Mouse (Mus musculus) neural tube, embryonic 11.5 days (tissue): ENCODE results near the gene B3gat2. TPM values are rescaled to one million over a fixed set of nuclear protein-coding genes. Genes with fewer than 3 reads are reported as not detected.
A peak's percentile ranks its signal among the peaks of the same experiment; 100 is the strongest.

Source experiments
- ATAC-seq: fragments of 200-750 bp; cut with Nextera tagmentation; 2 replicates; pipeline ENCODE4 v1.8.0; 2017; ENCODE audit warnings: moderate number of reproducible peaks, mild to moderate bottlenecking, moderate TSS enrichment, moderate library complexity; ENCODE audit not compliant: insufficient read depth, low FRiP score, low TSS enrichment
- DNase-seq: peaks from one replicate; pipeline ENCODE4 v3.0.0-alpha.2; 2015; ENCODE audit warnings: low spot score
- H3K27ac ChIP-seq: fragments of 300-500 bp; sonication (generic); 2 replicates; pipeline ENCODE4 v1.5.1; 2014; ENCODE audit warnings: low read depth, mild to moderate bottlenecking, low read length
- H3K27me3 ChIP-seq: fragments of 300-500 bp; sonication (generic); 2 replicates; pipeline ENCODE4 v1.6.1; 2014; ENCODE audit warnings: mild to moderate bottlenecking, low read length, mixed read lengths; ENCODE audit not compliant: control insufficient read depth, insufficient read depth
- H3K36me3 ChIP-seq: fragments of 300-500 bp; sonication (generic); 2 replicates; pipeline ENCODE4 v1.6.1; 2014; ENCODE audit warnings: mild to moderate bottlenecking, low read length, moderate library complexity, mixed read lengths; ENCODE audit not compliant: control insufficient read depth, insufficient read depth
- H3K4me1 ChIP-seq: fragments of 300-500 bp; sonication (generic); 2 replicates; pipeline ENCODE4 v1.6.1; 2014; ENCODE audit warnings: low read length, mixed read lengths; ENCODE audit not compliant: control insufficient read depth, insufficient read depth
- H3K4me2 ChIP-seq: fragments of 300-500 bp; sonication (generic); 2 replicates; pipeline ENCODE4 v1.6.1; 2014; ENCODE audit warnings: low read depth, mild to moderate bottlenecking, moderate library complexity
- H3K4me3 ChIP-seq: fragments of 300-500 bp; sonication (generic); 2 replicates; pipeline ENCODE4 v1.5.1; 2014; ENCODE audit warnings: low read depth, low read length
- H3K9ac ChIP-seq: fragments of 300-500 bp; sonication (generic); 2 replicates; pipeline ENCODE4 v1.6.1; 2014; ENCODE audit warnings: mild to moderate bottlenecking, low read length
- H3K9me3 ChIP-seq: fragments of 300-500 bp; sonication (generic); 2 replicates; pipeline ENCODE4 v1.6.1; 2016; ENCODE audit warnings: low read length; ENCODE audit not compliant: control insufficient read depth
- WGBS: fragments of 180-500 bp; shearing (Covaris S2); extraction: QIAGEN DNeasy Blood & Tissue Kit; methylation state at CpG from one replicate; pipeline ENCODE4 v1.1.7; 2014; 5-methylcytosine and 5-hydroxymethylcytosine counted together
- polyA plus RNA-seq: library from polyadenylated mRNA; unstranded; fragments of >200 nt; fragmentation: Nextera tagmentation; extraction: Ambion mirVana; gene quantifications from 2 replicates; pipeline ENCODE4 v1.2.1, GENCODE M21; 2014

The B3gat2 gene
- polyA plus RNA-seq, 1 experiment from 2014 or later = 2.6 TPM

GRCm38 (mm10) chr1:23754340-23754739, 7.2 kb upstream of the B3gat2 start:
- WGBS = 53% methylated on average over 1 of the region's 1 CpGs
- Histone ChIP-seq H3K9me3 (no peaks in the 10 kb centered on the region), H3K27me3 (0 out of 2 replicates have a peak, but pooled peaks cover under 1% of the 10 kb centered on the region), H3K9ac (no peak overlapping the region), H3K4me3 (no peak overlapping the region), H3K4me1 (no peaks in the 10 kb centered on the region), H3K36me3 (no peaks in the 10 kb centered on the region), H3K27ac (no peak overlapping the region), H3K4me2 (no peak overlapping the region)
- DNase-seq (no peak), ATAC-seq (no peak)

- Histone ChIP-seq H3K4me2 (no peak overlapping the region), H3K4me1 (no peaks in the 10 kb centered on the region), H3K27ac (no peak overlapping the region), H3K9ac (no peak overlapping the region), H3K27me3 (peaks cover 5% of the 10 kb centered on the region; the same call in 1 of the 2 replicates), H3K9me3 (no peaks in the 10 kb centered on the region), H3K4me3 (no peak overlapping the region), H3K36me3 (no peaks in the 10 kb centered on the region)
- DNase-seq = no peak
- 89% methylated on average over 1 of the region's 1 CpGs for WGBS
- ATAC-seq = no peak
These were observed 6.6 kb upstream of the B3gat2 start for GRCm38 (mm10) chr1:23754967-23755366.

- WGBS = under 1% methylated on average over 45 of the region's 45 CpGs
- Histone ChIP-seq H3K4me2 (peak overlapping the region; percentile 96), H3K9me3 (no peaks in the 10 kb centered on the region), H3K4me3 (peak overlapping the region; percentile 52), H3K9ac (peak overlapping the region; percentile 39), H3K27ac (no peak overlapping the region), H3K36me3 (no peaks in the 10 kb centered on the region), H3K4me1 (peaks cover 5% of the 10 kb centered on the region; the same call in 1 of the 2 replicates), H3K27me3 (peaks cover 35% of the 10 kb centered on the region)
- DNase-seq (no peak), ATAC-seq (peak; percentile 42)
These were observed 659 bp downstream of the B3gat2 start for GRCm38 (mm10) chr1:23762136-23762687.

GRCm38 (mm10) chr1:23762782-23763630, 1.5 kb downstream of the B3gat2 start:
- no peaks in the 10 kb centered on the region for H3K9me3 ChIP-seq
- H3K27ac ChIP-seq = no peak overlapping the region
- H3K4me2 ChIP-seq = peak overlapping the region; percentile 96
- peaks cover 5% of the 10 kb centered on the region; the same call in 1 of the 2 replicates for H3K4me1 ChIP-seq
- DNase-seq = peak; percentile 97
- peaks cover 35% of the 10 kb centered on the region for H3K27me3 ChIP-seq
- under 1% methylated on average over 65 of the region's 65 CpGs for WGBS
- H3K4me3 ChIP-seq = peak overlapping the region; percentile 52
- H3K9ac ChIP-seq = peak overlapping the region; percentile 39
- ATAC-seq = peak; percentile 92
- H3K36me3 ChIP-seq = no peaks in the 10 kb centered on the region

- peaks cover 5% of the 10 kb centered on the region; the same call in 1 of the 2 replicates for H3K4me1 ChIP-seq
- DNase-seq = peak; percentile 44
- H3K27ac ChIP-seq = no peak overlapping the region
- 0% methylated on average over 7 of the region's 7 CpGs for WGBS
- ATAC-seq = no peak
- peak overlapping the region; percentile 96 for H3K4me2 ChIP-seq
- H3K9me3 ChIP-seq = no peaks in the 10 kb centered on the region
- peaks cover 35% of the 10 kb centered on the region for H3K27me3 ChIP-seq
- no peak overlapping the region; the same call in 1 of the 2 replicates for H3K4me3 ChIP-seq
- H3K36me3 ChIP-seq = no peaks in the 10 kb centered on the region
- H3K9ac ChIP-seq = no peak overlapping the region
These were observed 2.2 kb downstream of the B3gat2 start for GRCm38 (mm10) chr1:23763726-23764125.

- Histone ChIP-seq H3K27ac (no peak overlapping the region), H3K27me3 (peaks cover 32% of the 10 kb centered on the region), H3K9me3 (no peaks in the 10 kb centered on the region), H3K4me3 (no peak overlapping the region), H3K4me2 (no peak overlapping the region), H3K36me3 (no peaks in the 10 kb centered on the region), H3K9ac (no peak overlapping the region), H3K4me1 (peaks cover 5% of the 10 kb centered on the region; the same call in 1 of the 2 replicates)
- WGBS = 73% methylated on average over 4 of the region's 4 CpGs
- no peak for ATAC-seq
- no peak for DNase-seq
These were observed 3.2 kb downstream of the B3gat2 start for GRCm38 (mm10) chr1:23764710-23765109.

- H3K9me3 ChIP-seq = no peaks in the 10 kb centered on the region
- no peaks in the 10 kb centered on the region for H3K4me1 ChIP-seq
- ATAC-seq (no peak), DNase-seq (no peak)
- H3K27ac ChIP-seq = no peak overlapping the region
- H3K4me2 ChIP-seq = no peak overlapping the region
- 67% methylated on average over 3 of the region's 3 CpGs for WGBS
- no peak overlapping the region for H3K9ac ChIP-seq
- no peaks in the 10 kb centered on the region for H3K27me3 ChIP-seq
- H3K4me3 ChIP-seq = no peak overlapping the region
- H3K36me3 ChIP-seq = no peaks in the 10 kb centered on the region
These were observed 11.5 kb downstream of the B3gat2 start for GRCm38 (mm10) chr1:23773039-23773438.

- H3K4me2 ChIP-seq = no peak overlapping the region
- peak; percentile 81 for DNase-seq
- no peak overlapping the region for H3K27ac ChIP-seq
- no peak overlapping the region for H3K9ac ChIP-seq
- H3K36me3 ChIP-seq = no peaks in the 10 kb centered on the region
- H3K4me3 ChIP-seq = no peak overlapping the region
- H3K9me3 ChIP-seq = no peaks in the 10 kb centered on the region
- no peaks in the 10 kb centered on the region for H3K4me1 ChIP-seq
- ATAC-seq = peak; percentile 80
- H3K27me3 ChIP-seq = no peaks in the 10 kb centered on the region
- 54% methylated on average over 11 of the region's 11 CpGs for WGBS
These were observed 31.4 kb downstream of the B3gat2 start for GRCm38 (mm10) chr1:23792737-23793533.
